Mouse (Mus musculus): ENCODE data around the gene Snrpc.
"Not testable (repeated sequence)": the region's sequence is repeated elsewhere in the genome, so short reads cannot be mapped to it uniquely, and the experiment has no call there.

The Snrpc gene

GRCm38 (mm10) chr17:27837850-27838249, at the start of gene Snrpc:
Snrpc (plus strand) TSS chr17:27838150.
- not testable (repeated sequence) for DNase-seq

- DNase-seq = no peak
Observed at GRCm38 (mm10) chr17:27788456-27789172, 49.3 kb upstream of the Snrpc start.

GRCm38 (mm10) chr17:27790015-27790414, 47.9 kb upstream of the Snrpc start:
- DNase-seq = no peak

GRCm38 (mm10) chr17:27790976-27791375, 47.0 kb upstream of the Snrpc start:
- DNase-seq = no peak

GRCm38 (mm10) chr17:27791556-27791955, 46.4 kb upstream of the Snrpc start:
- DNase-seq = no peak

GRCm38 (mm10) chr17:27792516-27792915, 45.4 kb upstream of the Snrpc start:
- no peak for DNase-seq

- peak; percentile 72 for DNase-seq
Observed at GRCm38 (mm10) chr17:27793144-27793543, 44.8 kb upstream of the Snrpc start.

GRCm38 (mm10) chr17:27796780-27797179, 41.2 kb upstream of the Snrpc start:
- peak; percentile 69 for DNase-seq

GRCm38 (mm10) chr17:27797341-27797872, 40.5 kb upstream of the Snrpc start:
- peak; percentile 66 for DNase-seq

- no peak for DNase-seq
Observed at GRCm38 (mm10) chr17:27799771-27800584, 38.0 kb upstream of the Snrpc start.

GRCm38 (mm10) chr17:27800710-27801648, 37.0 kb upstream of the Snrpc start:
- DNase-seq = no peak

- no peak for DNase-seq
Observed at GRCm38 (mm10) chr17:27803752-27804151, 34.2 kb upstream of the Snrpc start.

GRCm38 (mm10) chr17:27804156-27804690, 33.7 kb upstream of the Snrpc start:
- no peak for DNase-seq

GRCm38 (mm10) chr17:27804803-27805770, 32.9 kb upstream of the Snrpc start:
- DNase-seq = no peak

- DNase-seq = no peak
Observed at GRCm38 (mm10) chr17:27807542-27808078, 30.3 kb upstream of the Snrpc start.

- DNase-seq = no peak
Observed at GRCm38 (mm10) chr17:27810569-27811331, 27.2 kb upstream of the Snrpc start.

GRCm38 (mm10) chr17:27811980-27812379, 26.0 kb upstream of the Snrpc start:
- DNase-seq = no peak

- no peak for DNase-seq
Observed at GRCm38 (mm10) chr17:27814606-27815005, 23.3 kb upstream of the Snrpc start.

GRCm38 (mm10) chr17:27819011-27819410, 18.9 kb upstream of the Snrpc start:
- DNase-seq = no peak

- peak; percentile 51 for DNase-seq
Observed at GRCm38 (mm10) chr17:27819521-27819970, 18.4 kb upstream of the Snrpc start.
